Mouse (Mus musculus): ENCODE data around the gene Rhbdd2. TPM values are rescaled to one million over a fixed set of nuclear protein-coding genes. Genes with fewer than 3 reads are reported as not detected.
"Not testable (repeated sequence)": the region's sequence is repeated elsewhere in the genome, so short reads cannot be mapped to it uniquely, and the experiment has no call there.

The Rhbdd2 gene
- total RNA-seq (2021), result 10 to 100 TPM; 19.2 to 21.1 TPM

DNA sequence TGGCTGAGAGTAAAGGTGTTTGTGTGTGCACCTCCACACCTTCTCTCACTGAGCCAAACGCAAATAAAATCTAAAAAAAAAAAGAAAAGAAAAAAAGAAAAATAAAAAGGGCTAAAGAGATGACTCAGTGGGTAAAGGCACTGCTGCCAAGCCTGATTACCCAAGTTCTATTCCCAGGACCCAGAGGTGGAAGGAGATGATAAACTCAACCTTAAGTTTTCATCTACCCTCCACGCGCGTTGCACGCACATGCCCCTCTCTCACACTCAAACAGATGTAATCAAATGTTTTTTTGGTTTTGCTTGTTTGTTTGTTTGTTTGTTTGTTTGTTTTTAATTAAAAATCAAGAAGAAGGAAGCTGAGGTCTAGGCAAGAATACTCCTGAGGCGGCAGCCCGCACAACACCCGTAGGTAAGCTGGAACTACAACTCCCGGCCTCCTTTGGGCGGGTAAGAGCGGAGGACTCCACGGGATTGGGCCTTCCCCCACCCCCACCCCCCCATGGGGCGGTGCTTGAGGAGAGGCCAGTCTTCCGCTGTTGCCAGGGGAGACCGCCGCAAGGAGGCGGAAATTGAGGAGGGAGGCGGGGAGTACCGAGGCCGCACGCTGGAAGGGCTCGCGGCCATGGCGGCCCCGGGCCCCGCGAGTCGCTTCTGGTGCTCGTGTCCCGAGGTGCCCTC, at the start of gene Rhbdd2:
Gene Rhbdd2, plus strand, starts transcription at position 502 of the 680 bp plus-strand sequence.
- intact Hi-C loops (cut with DNase I), result loop anchor here (2.0 kb wide), 2 partner anchors 57 to 113 kb away; partner anchors contain the start of gene Tmem120a
- DNase-seq, result peak; percentile 98

GRCm38 (mm10) chr5:135585691-135586090, 46.7 kb upstream of the Rhbdd2 start:
- intact Hi-C loops (cut with DNase I), result no loop called here
- no peak for DNase-seq

- DNase-seq, result no peak
- intact Hi-C loops (cut with DNase I), result no loop called here
Observed at GRCm38 (mm10) chr5:135587764-135588163, 44.7 kb upstream of the Rhbdd2 start.

DNA sequence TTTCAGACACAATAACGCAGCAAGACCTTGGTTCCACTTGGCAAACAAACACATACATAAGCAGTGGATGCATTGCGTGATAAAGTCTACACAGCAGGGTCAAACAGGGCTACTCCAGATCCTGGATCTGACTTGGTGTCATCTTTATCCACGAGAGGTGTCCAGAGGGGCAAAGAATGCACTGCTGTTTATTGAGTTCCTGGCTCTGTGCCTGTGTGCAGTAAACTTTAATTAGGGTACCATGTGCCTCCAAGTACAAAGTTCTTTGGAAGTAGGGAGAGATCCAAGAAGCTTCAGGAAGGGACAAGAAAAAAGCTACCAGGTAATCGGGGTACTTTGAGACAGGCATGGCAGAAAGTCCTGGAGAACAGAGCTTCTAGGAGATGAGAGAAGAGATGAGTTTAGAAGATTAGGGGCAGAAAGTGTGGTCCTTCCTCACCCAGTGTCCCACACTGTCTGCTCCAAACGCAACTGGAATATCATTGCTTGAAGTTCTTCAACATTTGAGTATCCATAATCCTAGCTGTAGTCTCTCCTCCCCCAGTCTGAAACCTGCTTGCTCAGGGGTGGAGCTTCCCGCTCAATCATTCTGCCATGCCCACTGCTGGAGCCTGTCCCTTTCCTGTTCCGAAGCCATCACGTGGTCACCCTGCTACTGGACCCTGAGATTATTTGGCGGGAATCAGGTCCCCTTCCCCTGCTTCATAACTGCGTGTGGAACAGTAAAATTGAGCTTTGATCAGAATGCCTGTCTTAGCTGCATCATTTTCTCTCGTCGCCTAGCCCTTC, 42.2 kb upstream of the Rhbdd2 start:
- intact Hi-C loops (cut with DNase I), result no loop called here
- no peak for DNase-seq

DNA sequence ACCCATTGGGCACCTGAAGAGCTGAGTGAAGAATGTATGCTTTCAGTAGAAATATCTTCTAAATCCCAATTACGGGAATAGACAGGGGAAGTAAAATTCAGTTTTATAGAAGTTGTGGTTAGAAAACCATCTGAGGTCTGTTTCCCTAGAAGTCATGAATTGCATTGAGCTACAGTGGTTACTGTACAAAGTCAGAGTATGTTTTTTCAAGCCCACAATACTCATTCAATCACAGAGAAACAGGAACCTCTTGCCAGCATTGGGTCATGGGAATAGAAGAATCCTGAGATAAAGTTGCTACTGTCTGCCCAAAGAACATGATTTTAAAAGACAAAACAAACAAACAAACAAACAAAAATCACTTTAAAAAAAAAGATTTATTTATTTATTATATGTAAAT, 27.8 kb upstream of the Rhbdd2 start:
- intact Hi-C loops (cut with DNase I); DNase-seq: not testable (repeated sequence)

DNA sequence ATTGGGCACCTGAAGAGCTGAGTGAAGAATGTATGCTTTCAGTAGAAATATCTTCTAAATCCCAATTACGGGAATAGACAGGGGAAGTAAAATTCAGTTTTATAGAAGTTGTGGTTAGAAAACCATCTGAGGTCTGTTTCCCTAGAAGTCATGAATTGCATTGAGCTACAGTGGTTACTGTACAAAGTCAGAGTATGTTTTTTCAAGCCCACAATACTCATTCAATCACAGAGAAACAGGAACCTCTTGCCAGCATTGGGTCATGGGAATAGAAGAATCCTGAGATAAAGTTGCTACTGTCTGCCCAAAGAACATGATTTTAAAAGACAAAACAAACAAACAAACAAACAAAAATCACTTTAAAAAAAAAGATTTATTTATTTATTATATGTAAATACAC, 25.7 kb upstream of the Rhbdd2 start:
- not testable (repeated sequence) for DNase-seq

GRCm38 (mm10) chr5:135607581-135607980, 24.8 kb upstream of the Rhbdd2 start:
- no peak for DNase-seq
- intact Hi-C loops (cut with DNase I), result no loop called here

More for the DNA sequence above, 25.7 kb upstream of the Rhbdd2 start:
- intact Hi-C loops (cut with DNase I), result not testable (repeated sequence)

- intact Hi-C loops (cut with DNase I), result no loop called here
- DNase-seq, result no peak
Observed at GRCm38 (mm10) chr5:135609794-135610193, 22.6 kb upstream of the Rhbdd2 start.

- intact Hi-C loops (cut with DNase I), result loop anchor here (5.0 kb wide), 1 partner anchor 238 kb away; no protein-coding TSS in a partner anchor
- DNase-seq, result not testable (repeated sequence)
Observed at GRCm38 (mm10) chr5:135619741-135620140, 12.7 kb upstream of the Rhbdd2 start.

DNA sequence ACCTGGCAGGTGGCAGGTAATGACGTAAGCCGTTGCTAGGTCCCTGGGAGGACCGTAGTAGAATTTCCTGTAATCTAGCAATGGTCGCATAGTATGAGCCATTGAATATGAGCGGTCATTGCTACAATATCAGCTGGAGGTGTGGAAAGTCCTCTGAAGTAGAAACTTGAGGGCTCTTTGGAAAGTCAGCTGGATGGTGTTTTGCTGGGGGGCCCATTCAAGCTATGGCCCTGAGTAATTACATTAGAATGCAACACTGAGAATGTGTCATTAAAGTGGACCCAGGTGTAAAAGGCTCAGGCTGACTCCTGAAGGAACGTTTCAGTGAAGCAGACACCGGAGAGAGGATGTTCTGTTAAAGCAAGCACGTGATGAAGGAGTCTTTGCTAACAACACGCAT, 11.9 kb upstream of the Rhbdd2 start:
- DNase-seq, result no peak
- intact Hi-C loops (cut with DNase I), result no loop called here

- intact Hi-C loops (cut with DNase I), result no loop called here
- no peak for DNase-seq
Observed at GRCm38 (mm10) chr5:135621725-135622124, 10.7 kb upstream of the Rhbdd2 start.

DNA sequence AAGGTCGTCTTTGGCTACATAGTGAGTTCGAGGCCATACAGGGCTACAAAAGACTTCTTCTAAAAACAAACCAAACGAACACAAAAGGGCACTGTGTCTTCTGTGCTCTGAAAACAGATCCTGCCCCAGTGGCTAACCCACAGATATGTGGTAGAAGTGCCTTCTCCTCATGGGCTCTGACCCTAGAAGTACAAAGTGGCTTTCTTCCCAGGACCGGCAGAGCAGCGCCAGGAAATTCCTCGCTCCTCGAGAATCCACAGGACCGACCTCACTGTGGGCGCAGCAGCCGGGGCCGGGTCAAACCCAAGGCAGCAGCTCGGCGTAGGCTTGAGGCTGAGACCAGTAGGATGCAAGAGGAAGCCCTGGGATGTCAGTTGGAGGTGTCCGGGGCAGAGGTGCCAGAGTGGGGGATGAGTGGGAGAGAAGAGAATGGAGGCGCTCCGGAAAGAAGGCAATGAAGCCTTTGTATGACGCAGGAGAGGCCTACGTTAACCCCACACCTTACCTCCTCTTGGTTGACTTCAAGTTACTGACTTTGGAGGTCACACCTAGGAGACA, 9.3 kb upstream of the Rhbdd2 start:
- DNase-seq, result no peak
- intact Hi-C loops (cut with DNase I), result no loop called here

DNA sequence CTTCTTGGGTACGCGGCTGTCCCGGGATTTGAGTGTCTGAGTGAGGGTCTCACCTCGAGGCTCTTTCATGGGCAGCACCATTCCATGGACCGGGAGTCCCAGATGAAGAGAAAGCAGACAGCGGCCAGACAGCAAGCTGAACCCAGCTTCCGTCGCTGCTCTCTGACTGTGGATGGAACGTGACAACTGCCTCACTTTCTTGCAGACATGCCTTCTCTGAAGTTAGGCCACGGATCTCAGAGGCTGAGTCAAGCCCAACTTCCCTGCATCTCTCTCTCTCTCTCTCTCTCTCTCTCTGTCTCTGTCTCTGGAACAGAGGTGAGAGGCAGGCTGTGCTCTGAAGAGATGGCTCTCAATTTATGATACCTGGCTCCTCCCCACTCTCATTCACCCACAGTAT, 3.5 kb upstream of the Rhbdd2 start:
- no peak for DNase-seq
- intact Hi-C loops (cut with DNase I), result no loop called here

GRCm38 (mm10) chr5:135629401-135629800, 3.0 kb upstream of the Rhbdd2 start:
- DNase-seq, result no peak
- intact Hi-C loops (cut with DNase I), result no loop called here

DNA sequence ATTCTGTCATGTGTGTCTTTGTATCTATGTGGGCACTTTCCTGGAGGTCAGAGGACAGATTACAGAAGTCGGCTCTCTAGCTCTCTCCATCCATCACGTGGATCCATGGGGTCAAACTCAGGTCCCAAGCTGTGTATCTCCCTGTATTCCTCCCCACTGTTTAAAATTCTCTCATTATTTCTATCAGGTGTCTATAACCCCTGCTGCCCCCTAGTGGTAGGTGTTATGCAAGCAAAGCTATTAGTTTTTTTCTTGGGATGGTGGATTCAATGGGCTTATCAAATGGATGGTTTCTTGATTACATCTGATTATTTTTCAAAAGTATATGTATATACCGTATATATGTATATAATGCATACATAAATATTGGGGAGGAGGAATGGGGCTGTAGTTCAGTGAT, 1.8 kb upstream of the Rhbdd2 start:
- DNase-seq, result peak; percentile 56 to 84
- intact Hi-C loops (cut with DNase I), result loop anchor here (2.0 kb wide), 1 partner anchor 132 kb away; no protein-coding TSS in a partner anchor

DNA sequence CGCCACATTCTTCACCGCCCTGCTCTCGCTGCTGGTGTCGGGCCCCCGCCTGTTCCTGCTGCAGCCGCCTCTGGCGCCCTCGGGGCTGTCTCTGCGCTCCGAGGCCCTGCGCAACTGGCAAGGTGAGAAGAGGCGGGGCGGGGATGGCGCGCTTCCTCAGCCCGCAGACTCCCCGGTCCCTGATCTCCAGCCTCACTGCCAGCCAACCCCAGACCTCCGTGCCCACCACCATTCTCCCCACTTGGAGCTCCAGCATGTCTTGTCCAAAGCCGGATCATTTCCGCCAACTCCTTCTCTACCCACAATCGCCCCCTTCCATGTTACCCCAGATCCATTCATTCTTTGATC, 353 bp downstream of the Rhbdd2 start:
- no peak for DNase-seq
- intact Hi-C loops (cut with DNase I), result loop anchor here (2.0 kb wide), 2 partner anchors 56 to 112 kb away; partner anchors contain the start of gene Tmem120a

GRCm38 (mm10) chr5:135639760-135640458, 7.5 kb downstream of the Rhbdd2 start:
- intact Hi-C loops (cut with DNase I), result no loop called here
- DNase-seq, result no peak

- intact Hi-C loops (cut with DNase I), result no loop called here
- no peak for DNase-seq
Observed at GRCm38 (mm10) chr5:135640459-135640789, 8.0 kb downstream of the Rhbdd2 start.

- no peak for DNase-seq
- intact Hi-C loops (cut with DNase I), result no loop called here
Observed at GRCm38 (mm10) chr5:135641028-135641427, 8.6 kb downstream of the Rhbdd2 start.

GRCm38 (mm10) chr5:135642686-135643551, 10.5 kb downstream of the Rhbdd2 start:
- no peak for DNase-seq
- intact Hi-C loops (cut with DNase I), result no loop called here

Data from heart, postnatal 10 days (tissue).